Comparison of ENCODE assay signal across 8 mouse cellular contexts in genomic region chr11:97808621-97809234, GRCm38 (mm10). TPM values are rescaled to one million over a fixed set of nuclear protein-coding genes. Genes with fewer than 3 reads are reported as not detected.
DNase-seq lines count a peak whose midpoint lies in the region; ATAC-seq and TF ChIP-seq lines count a peak whose summit lies in the region.

No protein-coding gene starts in this region.

- 46% methylated on average over 5 of the region's 5 CpGs for WGBS in neural tube, embryonic 13.5 days

- H3K4me3 ChIP-seq in embryonic fibroblast, embryonic 13.5 days (ENCODE audit: insufficient read depth, low read length): no peak overlapping the region
- H3K4me3 ChIP-seq in neural tube, embryonic 13.5 days: no peak overlapping the region

- intact Hi-C loops in heart, postnatal 36 days (cut with DNase I): no loop called here

- H3K9me3 ChIP-seq in neural tube, embryonic 13.5 days: no peaks in the 10 kb centered on the region

- peaks cover 37% of the 10 kb centered on the region for H3K36me3 ChIP-seq in neural tube, embryonic 13.5 days

- H3K27me3 ChIP-seq in neural tube, embryonic 13.5 days: no peaks in the 10 kb centered on the region

- DNase-seq in heart, adult 18-20 months: peak; percentile 52 to 54
- DNase-seq in heart, postnatal 36 days: no peak
- peak; percentile 40 for DNase-seq in MN1 (ENCODE audit: low spot score)
- DNase-seq in kidney, adult 9 months: peak; percentile 72
- no peak for DNase-seq in right cerebral cortex, postnatal 36 days (ENCODE audit: low spot score in 2 of 2)
- DNase-seq in right cerebral cortex, postnatal 14 days: no peak

- no peak for TF ChIP-seq POLR2A in embryonic fibroblast, embryonic 13.5 days (IDR thresholded peaks at IDR 0.05; ENCODE audit: low read depth, low read length)

- no peak overlapping the region for H3K9ac ChIP-seq in neural tube, embryonic 13.5 days

- no peak overlapping the region for H3K4me2 ChIP-seq in neural tube, embryonic 13.5 days

- H3K27ac ChIP-seq in embryonic fibroblast, embryonic 13.5 days (ENCODE audit: insufficient read depth, low read length): peak overlapping the region; percentile 39; the same call in 1 of the 2 replicates
- peak overlapping the region; percentile 61 for H3K27ac ChIP-seq in neural tube, embryonic 13.5 days (replicated peaks)

- peaks cover 59% of the 10 kb centered on the region for H3K4me1 ChIP-seq in embryonic fibroblast, embryonic 13.5 days (ENCODE audit: control insufficient read depth, insufficient read depth, low read length)
- peaks cover 98% of the 10 kb centered on the region for H3K4me1 ChIP-seq in neural tube, embryonic 13.5 days (replicated peaks)

- no peak for TF ChIP-seq CTCF in embryonic fibroblast, embryonic 13.5 days (IDR thresholded peaks at IDR 0.05; ENCODE audit: borderline replicate concordance, insufficient read depth, low read length)

- ATAC-seq in neural tube, embryonic 13.5 days (ENCODE audit: low read depth): no peak

RNA-seq across cellular contexts. Expression of gene Lasp1, which starts 9.9 kb away (rescaled TPM):
- total RNA-seq in heart, adult 18-20 months (2021): 10 to 100 TPM; 34.9 to 36.6 TPM
- total RNA-seq in heart, postnatal 36 days (2021): 10 to 100 TPM; 37.7 to 40.7 TPM
- polyA plus RNA-seq in embryonic fibroblast, embryonic 13.5 days (2011; ENCODE audit: insufficient read length, low read depth, missing spikeins): 243 and 284 TPM in 2 replicates
- 114 and 123 TPM in 2 replicates for polyA plus RNA-seq in neural tube, embryonic 13.5 days (2015; fragmentation: Nextera tagmentation; extraction: Ambion mirVana)

RNA-seq across cellular contexts. Expression of gene Rpl23, which starts 26.5 kb away (rescaled TPM):
- total RNA-seq in heart, adult 18-20 months (2021): 100 to 1,000 TPM; 505 to 584 TPM
- 100 to 1,000 TPM; 522 TPM for total RNA-seq in heart, postnatal 36 days (2021)
- 548 and 603 TPM in 2 replicates for polyA plus RNA-seq in embryonic fibroblast, embryonic 13.5 days (2011; ENCODE audit: insufficient read length, low read depth, missing spikeins)
- polyA plus RNA-seq in neural tube, embryonic 13.5 days (2015; fragmentation: Nextera tagmentation; extraction: Ambion mirVana): 351 and 415 TPM in 2 replicates

RNA-seq across cellular contexts. Expression of gene B230217C12Rik, which starts 31.9 kb away (rescaled TPM):
- under 1 TPM; 0.51 to 0.55 TPM for total RNA-seq in heart, adult 18-20 months (2021)
- total RNA-seq in heart, postnatal 36 days (2021): 1 to 10 TPM in 1 of 2 experiments, under 1 TPM in 1; 1.00 to 1.4 TPM
- polyA plus RNA-seq in embryonic fibroblast, embryonic 13.5 days (2011; ENCODE audit: insufficient read length, low read depth, missing spikeins): 4.8 and 7.2 TPM in 2 replicates
- polyA plus RNA-seq in neural tube, embryonic 13.5 days (2015; fragmentation: Nextera tagmentation; extraction: Ambion mirVana): 31.0 and 32.3 TPM in 2 replicates

RNA-seq across cellular contexts. Expression of gene 1700001P01Rik, which starts 33.0 kb away (rescaled TPM):
- not detected for total RNA-seq in heart, adult 18-20 months (2021)
- not detected for total RNA-seq in heart, postnatal 36 days (2021)
- not detected in 2 replicates for polyA plus RNA-seq in embryonic fibroblast, embryonic 13.5 days (2011; ENCODE audit: insufficient read length, low read depth, missing spikeins)
- 0.67 TPM in 1 of 2 replicates, not detected in the other for polyA plus RNA-seq in neural tube, embryonic 13.5 days (2015; fragmentation: Nextera tagmentation; extraction: Ambion mirVana)

RNA-seq across cellular contexts. Expression of gene Cwc25, which starts 42.4 kb away (rescaled TPM):
- 1 to 10 TPM; 6.4 to 8.4 TPM for total RNA-seq in heart, adult 18-20 months (2021)
- total RNA-seq in heart, postnatal 36 days (2021): 1 to 10 TPM; 7.5 to 7.9 TPM
- polyA plus RNA-seq in embryonic fibroblast, embryonic 13.5 days (2011; ENCODE audit: insufficient read length, low read depth, missing spikeins): 14.0 and 16.4 TPM in 2 replicates
- polyA plus RNA-seq in neural tube, embryonic 13.5 days (2015; fragmentation: Nextera tagmentation; extraction: Ambion mirVana): 18.8 and 19.1 TPM in 2 replicates

Comparison
In these comparisons a context has a peak if more than half of its experiments do, and no peak if none do; other contexts are left out.
1. DNase-seq: peak in heart, adult 18-20 months (2 of 2), MN1 (single experiment) and kidney, adult 9 months (single experiment); none in heart, postnatal 36 days (0 of 2), right cerebral cortex, postnatal 36 days (0 of 2) and right cerebral cortex, postnatal 14 days (single experiment).